ENCODE assay signal across 35 mouse cellular contexts in the genomic region with DNA sequence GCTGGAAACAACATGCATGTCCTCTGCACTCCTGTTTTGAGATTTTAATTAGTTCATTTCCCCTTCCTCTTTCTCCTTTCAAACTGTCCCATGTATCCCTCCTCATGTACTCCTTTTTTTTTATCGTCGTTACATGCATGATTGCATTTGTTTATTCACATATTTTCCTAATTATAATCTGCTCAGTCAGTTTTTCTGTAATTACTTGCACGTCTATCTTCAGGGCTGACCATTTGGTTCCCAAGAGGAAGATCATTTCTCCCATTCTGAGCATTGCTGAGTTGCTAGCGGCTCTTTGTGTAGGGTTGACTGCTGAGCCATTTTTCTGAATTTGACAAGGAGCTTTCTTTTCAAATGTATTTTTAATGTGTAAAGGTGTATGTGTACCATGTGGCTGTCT.
"Had no signal": no experiment of that assay in that cellular context is flagged by ENCODE, and none has a peak within 500 bp of the region (broad histone marks: within the 10 kb centered on the region; RNA-seq: fewer than 3 reads in every experiment).

No protein-coding gene starts in this region.

- DNase-seq: heart, postnatal 10 days; heart, postnatal 14 days; heart, postnatal 36 days; heart, postnatal 4 days; kidney, adult 11 months; kidney, adult 18-20 months; kidney, adult 2 months; kidney, adult 8-10 months; kidney, adult 9 months; kidney, postnatal 10 days; kidney, postnatal 14 days; kidney, postnatal 25 days; kidney, postnatal 36 days; kidney, postnatal 4 days; layer of hippocampus, adult 9-11 months; layer of hippocampus, postnatal 36 days had no signal

- H3K9me3 ChIP-seq: heart, embryonic 10.5 days; heart, embryonic 12.5 days; heart, embryonic 13.5 days; heart, embryonic 15.5 days; hindbrain, embryonic 10.5 days; hindbrain, embryonic 12.5 days; hindbrain, embryonic 13.5 days; hindbrain, embryonic 15.5 days; intestine, embryonic 15.5 days; kidney, embryonic 15.5 days had no signal

- H3K4me3 ChIP-seq: heart, embryonic 10.5 days; heart, embryonic 12.5 days; heart, embryonic 13.5 days; heart, embryonic 15.5 days; hindbrain, embryonic 10.5 days; hindbrain, embryonic 12.5 days; hindbrain, embryonic 13.5 days; hindbrain, embryonic 15.5 days; intestine, embryonic 15.5 days; kidney, embryonic 15.5 days; layer of hippocampus, adult 2 months had no signal

- ATAC-seq: hindbrain, embryonic 16.5 days; hindbrain, postnatal 0 days; inflammation-experienced regulatory T-cells, adult 6 months; intestine, embryonic 15.5 days; intestine, embryonic 16.5 days; intestine, postnatal 0 days had no signal

- H3K36me3 ChIP-seq: heart, embryonic 10.5 days; heart, embryonic 12.5 days; heart, embryonic 13.5 days; heart, embryonic 15.5 days; hindbrain, embryonic 10.5 days; hindbrain, embryonic 12.5 days; hindbrain, embryonic 13.5 days; hindbrain, embryonic 15.5 days; intestine, embryonic 15.5 days; kidney, embryonic 15.5 days had no signal

- H3K9ac ChIP-seq: heart, embryonic 12.5 days; heart, embryonic 13.5 days; heart, embryonic 15.5 days; hindbrain, embryonic 12.5 days; hindbrain, embryonic 13.5 days; hindbrain, embryonic 14.5 days; hindbrain, embryonic 15.5 days; intestine, embryonic 15.5 days; kidney, embryonic 15.5 days had no signal

- H3K27me3 ChIP-seq: heart, embryonic 12.5 days; heart, embryonic 13.5 days; heart, embryonic 15.5 days; hindbrain, embryonic 12.5 days; hindbrain, embryonic 13.5 days; hindbrain, embryonic 15.5 days; intestine, embryonic 15.5 days; kidney, embryonic 15.5 days had no signal

- H3K4me1 ChIP-seq: heart, embryonic 10.5 days; heart, embryonic 12.5 days; heart, embryonic 13.5 days; heart, embryonic 15.5 days; hindbrain, embryonic 10.5 days; hindbrain, embryonic 12.5 days; hindbrain, embryonic 13.5 days; hindbrain, embryonic 15.5 days; intestine, embryonic 15.5 days; kidney, embryonic 15.5 days had no signal

- H3K4me2 ChIP-seq: heart, embryonic 11.5 days; heart, embryonic 12.5 days; heart, embryonic 13.5 days; heart, embryonic 15.5 days; hindbrain, embryonic 12.5 days; hindbrain, embryonic 13.5 days; hindbrain, embryonic 14.5 days; hindbrain, embryonic 15.5 days; intestine, embryonic 15.5 days; kidney, embryonic 15.5 days had no signal

- H3K27ac ChIP-seq: heart, embryonic 10.5 days; heart, embryonic 13.5 days; heart, embryonic 15.5 days; hindbrain, embryonic 10.5 days; hindbrain, embryonic 12.5 days; hindbrain, embryonic 13.5 days; hindbrain, embryonic 14.5 days; hindbrain, embryonic 15.5 days; hindbrain, postnatal 0 days; intestine, embryonic 15.5 days; kidney, embryonic 15.5 days; kidney, postnatal 0 days; layer of hippocampus, adult 2 months had no signal
